Mouse (Mus musculus) cerebellum, adult 8-10 months (tissue): ENCODE results near the gene Scd1.

Experiments used
- DNase-seq: peaks from one replicate; pipeline ENCODE4 v3.0.0; 2022

Scd1 gene

GRCm38 (mm10) chr19:44363529-44363928, 44.1 kb downstream of the Scd1 start:
- peak; percentile 48 for DNase-seq

GRCm38 (mm10) chr19:44358700-44359099, 49.0 kb downstream of the Scd1 start:
- no peak for DNase-seq

- no peak for DNase-seq
Measured at GRCm38 (mm10) chr19:44351756-44352155, 55.9 kb downstream of the Scd1 start.

- no peak for DNase-seq
Measured at GRCm38 (mm10) chr19:44349689-44350088, 58.0 kb downstream of the Scd1 start.
